Mouse (Mus musculus) lung, postnatal 36 days (tissue): ENCODE measurements around the gene Ffar4.

ENCODE experiments used
- DNase-seq: peaks from one replicate; pipeline ENCODE4 v3.0.0; 2022; ENCODE audit warnings: mixed read lengths

Ffar4 gene

GRCm38 (mm10) chr19:38107871-38108270, 11.0 kb downstream of the Ffar4 start:
- no peak for DNase-seq

DNA sequence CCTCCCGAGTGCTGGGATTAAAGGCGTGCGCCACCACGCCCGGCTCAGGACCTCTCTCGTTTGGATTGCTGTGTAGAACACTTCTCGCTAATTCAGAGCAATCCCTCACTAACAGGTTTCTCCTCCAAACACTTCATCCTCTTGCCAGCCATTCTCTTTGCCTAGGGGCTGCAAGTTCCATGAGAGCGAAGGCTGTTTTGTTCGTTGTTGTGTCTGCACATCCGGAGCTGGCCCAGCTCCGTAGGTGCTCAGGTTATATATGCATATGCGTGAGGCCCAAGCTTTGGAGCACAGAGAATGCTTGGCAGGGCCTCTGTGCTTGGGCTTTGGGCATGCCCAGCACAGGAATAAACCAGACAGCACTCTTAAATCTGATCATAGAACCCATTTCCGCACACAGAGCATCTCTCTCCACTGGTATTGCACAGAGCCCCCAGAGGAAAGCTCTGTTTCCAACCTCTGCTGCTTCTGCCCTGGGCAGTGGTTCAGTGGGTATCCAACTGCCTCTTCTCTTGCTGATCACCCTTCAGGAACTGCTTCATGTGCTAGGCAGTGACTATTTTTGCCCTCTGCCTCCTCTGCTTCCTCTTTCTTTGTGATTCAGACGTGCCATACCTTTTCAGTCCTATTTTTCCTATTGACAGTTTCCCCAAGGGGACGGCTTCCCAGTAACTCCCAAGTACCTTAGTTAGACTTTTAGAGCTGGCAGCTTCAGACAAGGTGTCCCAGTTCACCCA, 12.8 kb downstream of the Ffar4 start:
- no peak for DNase-seq

- no peak for DNase-seq
These were observed 14.2 kb downstream of the Ffar4 start for GRCm38 (mm10) chr19:38111056-38111455.

DNA sequence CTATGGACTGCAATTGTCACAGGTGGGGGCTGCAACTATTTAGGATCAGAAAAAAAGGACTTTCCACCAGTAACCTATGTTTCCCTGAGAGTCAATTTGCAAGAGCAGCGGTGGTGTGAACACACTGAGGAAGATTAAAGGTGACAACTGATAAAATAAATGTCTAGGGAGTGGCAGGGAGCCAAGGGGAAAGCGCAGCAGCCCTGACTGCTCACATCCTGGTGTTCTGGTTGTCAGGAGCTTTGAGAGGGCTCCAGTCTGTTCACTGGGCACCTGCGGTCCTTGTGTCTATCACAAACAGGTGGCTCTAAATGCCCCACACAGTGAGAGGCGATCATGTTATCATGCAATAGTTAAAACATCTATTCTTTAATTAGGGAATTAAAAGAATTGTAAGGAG, 15.7 kb downstream of the Ffar4 start:
- DNase-seq, result no peak

DNA sequence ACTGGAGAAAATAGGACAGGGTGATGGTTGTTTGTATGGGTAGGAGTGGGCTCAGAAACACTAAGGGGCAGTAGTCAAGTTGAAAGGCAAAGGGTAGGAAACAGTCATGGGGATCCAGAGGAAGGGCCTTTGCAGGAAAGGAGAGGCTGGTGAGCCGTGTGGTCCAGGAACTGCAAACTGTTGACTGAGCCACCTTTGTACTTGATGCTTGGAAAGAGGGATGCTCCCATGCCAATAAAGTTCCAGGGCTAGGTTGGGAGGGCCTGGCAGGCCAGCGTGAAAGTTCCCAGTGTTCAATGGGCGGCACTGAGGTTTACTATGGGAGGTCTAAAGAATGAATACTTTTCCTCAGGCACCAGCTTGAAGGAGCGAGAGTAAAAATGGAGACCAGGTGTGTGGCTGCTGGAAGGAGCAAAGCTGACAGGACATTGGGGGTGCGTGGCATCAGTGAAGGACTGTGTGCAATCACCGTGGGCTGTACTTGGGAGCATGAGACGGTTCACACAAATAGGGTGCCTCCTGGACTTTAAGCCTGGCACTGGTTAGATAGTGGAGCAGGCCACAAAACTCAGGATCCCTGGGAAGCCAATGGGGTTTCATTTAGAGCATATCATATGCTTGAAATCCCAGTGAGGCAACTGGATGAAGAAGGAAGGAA, 18.1 kb downstream of the Ffar4 start:
- DNase-seq, result no peak

- DNase-seq, result no peak
These were observed 23.4 kb downstream of the Ffar4 start for GRCm38 (mm10) chr19:38120123-38120760.

DNA sequence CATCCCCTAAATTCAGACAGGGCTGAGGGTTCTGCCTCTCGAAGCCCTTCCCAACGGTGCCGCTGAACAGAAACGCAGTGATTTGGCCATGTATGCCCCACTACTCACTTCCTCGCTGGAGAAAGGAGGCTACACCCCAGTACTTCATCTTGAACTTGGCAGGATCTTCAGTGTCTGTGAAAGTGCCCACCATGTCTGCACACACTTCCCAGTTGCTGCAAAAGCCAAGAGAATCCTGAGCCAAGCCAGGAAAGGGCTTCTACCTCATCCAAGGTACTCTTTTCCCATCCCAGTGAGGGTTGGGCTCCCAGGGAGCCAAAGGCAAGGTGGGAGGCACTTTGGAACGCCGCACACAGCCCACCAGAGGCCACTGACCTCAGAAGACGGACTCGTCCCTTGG, 27.1 kb downstream of the Ffar4 start:
- no peak for DNase-seq

- DNase-seq, result peak; percentile 15
These were observed 27.7 kb downstream of the Ffar4 start for GRCm38 (mm10) chr19:38124401-38125218.

DNA sequence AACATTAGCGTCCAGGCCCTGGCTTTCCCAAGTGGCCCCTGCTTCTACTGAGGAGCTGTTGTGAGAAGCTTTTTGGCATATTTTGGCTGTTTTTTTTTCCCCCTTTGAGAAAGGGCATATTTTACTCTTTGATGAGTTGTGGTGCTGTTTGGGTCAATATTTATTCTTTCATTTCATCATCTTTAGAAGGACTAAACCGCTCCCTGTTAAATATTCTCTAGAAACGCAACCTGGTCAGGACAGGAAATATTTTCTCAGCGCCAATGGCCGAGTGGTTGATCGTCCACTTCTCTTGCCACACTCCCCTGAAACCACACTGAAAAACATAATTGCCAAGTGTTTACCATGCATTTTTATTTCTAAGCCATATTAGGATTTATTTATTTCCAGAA, 28.3 kb downstream of the Ffar4 start, which contains the start of gene Rbp4:
Gene Rbp4 (minus strand): TSS at position 63 of the 392 bp plus-strand sequence.
- DNase-seq, result peak; percentile 3

GRCm38 (mm10) chr19:38126656-38127055, 29.8 kb downstream of the Ffar4 start:
- DNase-seq, result no peak

GRCm38 (mm10) chr19:38132481-38132880, 35.6 kb downstream of the Ffar4 start, which contains the start of gene Pde6c:
Gene Pde6c, plus strand, starts transcription at chr19:38132781.
- no peak for DNase-seq

- DNase-seq, result no peak
These were observed 37.1 kb downstream of the Ffar4 start for GRCm38 (mm10) chr19:38133986-38134385.

DNA sequence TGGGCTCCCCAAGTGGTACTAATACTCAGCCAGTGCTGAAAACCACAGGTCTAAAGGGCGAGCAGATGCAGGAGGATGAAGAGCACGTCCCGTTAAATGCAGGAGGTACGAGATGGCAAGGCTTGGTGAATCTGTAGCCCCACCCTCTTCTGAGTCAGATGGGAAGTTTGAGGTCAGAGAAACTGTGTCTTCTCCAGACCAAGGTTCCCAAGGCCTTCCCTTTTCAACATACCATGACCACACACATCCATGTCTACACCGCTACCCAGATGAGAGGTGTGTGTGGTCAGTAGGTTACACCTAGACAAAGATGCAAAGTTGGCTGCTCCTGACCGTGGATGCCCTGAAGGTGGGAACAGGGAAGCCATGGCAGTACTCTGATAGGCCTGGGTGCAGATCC, 37.9 kb downstream of the Ffar4 start:
- no peak for DNase-seq

DNA sequence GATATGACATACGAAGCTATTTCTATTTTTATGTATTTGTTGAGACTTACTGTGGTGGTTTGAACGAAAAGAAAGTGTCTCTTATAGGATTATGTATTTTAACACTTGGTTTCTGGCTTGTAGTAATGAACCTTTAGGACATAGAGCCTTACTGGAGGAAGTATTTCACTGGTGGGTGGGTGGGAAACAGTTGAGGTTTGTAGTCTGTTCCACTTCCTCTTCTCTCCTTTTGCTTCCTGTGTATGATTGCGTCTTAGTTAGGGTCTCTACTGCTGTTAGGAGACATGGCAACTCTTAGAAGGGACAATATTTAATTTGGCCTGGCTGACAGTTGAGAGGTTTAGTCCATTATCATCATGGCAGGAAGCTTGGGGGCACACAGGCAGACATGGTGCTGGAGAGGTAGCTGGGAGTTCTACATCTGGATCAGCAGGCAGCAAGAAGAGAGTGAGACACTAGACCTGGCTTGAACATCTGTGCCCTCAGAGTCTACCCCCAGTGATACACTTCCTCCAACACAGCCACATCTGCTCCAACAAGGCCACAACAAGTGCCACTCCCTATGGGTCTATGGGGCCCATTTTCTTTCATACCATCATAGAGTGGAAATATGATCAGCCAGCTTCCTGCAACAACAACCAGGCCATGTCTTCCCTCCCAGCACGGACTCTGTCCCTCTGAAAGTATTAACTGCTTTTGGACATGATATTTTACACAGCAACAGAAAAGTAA, 46.8 kb downstream of the Ffar4 start:
- peak; percentile 27 for DNase-seq

DNA sequence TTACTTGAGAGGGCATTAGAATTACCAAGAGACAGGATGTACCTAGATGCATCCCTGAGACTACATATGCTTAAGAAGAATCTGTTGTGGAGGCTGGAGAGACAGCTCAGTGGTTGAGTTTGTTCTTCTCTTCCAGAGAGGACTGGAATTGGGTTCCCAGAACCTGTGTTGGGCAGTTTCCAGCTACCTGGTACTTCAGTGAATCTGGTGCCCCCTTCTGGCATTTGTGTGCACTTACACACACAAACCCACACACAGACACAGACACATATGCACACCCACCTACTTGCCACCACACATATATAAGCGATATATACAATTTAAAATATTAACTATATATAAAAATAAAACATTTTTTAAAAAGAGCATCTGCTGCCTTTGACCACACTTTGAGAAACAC, 59.4 kb downstream of the Ffar4 start:
- no peak for DNase-seq

DNA sequence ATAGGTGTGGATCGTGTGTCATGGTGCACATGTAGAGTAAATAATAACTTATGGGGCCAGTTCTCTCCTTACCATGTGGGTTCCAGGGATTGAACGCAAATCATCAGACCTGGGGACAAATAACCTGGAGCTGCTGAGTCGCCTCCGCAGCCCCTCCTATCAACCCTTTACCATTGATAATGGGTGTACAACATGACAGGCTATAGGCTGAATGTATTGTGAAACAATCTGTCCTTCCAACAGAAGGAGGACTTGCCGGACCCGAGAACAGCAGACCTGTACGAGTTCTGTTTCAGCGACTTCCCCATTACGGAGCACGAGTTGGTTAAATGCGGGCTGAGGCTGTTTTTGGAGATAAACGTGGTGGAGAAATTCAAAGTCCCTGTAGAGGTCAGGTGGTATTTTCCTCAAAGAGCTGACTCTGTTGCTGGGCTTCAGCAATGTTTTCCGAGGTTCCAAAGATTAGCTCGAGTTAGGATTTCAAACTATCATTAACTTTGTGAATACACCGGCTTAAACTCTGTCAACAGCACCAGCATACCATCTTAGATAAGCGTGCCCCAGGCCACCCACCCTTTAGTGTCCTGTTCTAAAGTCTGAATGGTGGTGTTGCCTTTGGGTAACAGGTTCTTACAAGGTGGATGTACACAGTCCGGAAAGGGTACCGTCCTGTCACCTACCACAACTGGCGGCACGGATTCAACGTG, 64.9 kb downstream of the Ffar4 start:
- DNase-seq, result no peak
